Mouse (Mus musculus): Measurements from ENCODE around the gene Zfp819. TPM values are rescaled to one million over a fixed set of nuclear protein-coding genes. Genes with fewer than 3 reads are reported as not detected.

Zfp819 gene
- 0.08 TPM in 1 of 2 replicates, not detected in the other for polyA plus RNA-seq (2015; fragmentation: Nextera tagmentation; extraction: Ambion mirVana)

GRCm38 (mm10) chr7:43606896-43607742 lies at the start of gene Zfp819:
Gene Zfp819 (plus strand): TSS chr7:43607169.
- WGBS (ENCODE audit: insufficient replicate concordance): 13% methylated on average over 41 of the region's 41 CpGs
- peak; percentile 65; the same call in 1 of the 2 replicates for ATAC-seq (ENCODE audit: low read depth)

GRCm38 (mm10) chr7:43562006-43562633 lies 44.8 kb upstream of the Zfp819 start, which contains the start of gene Zfp658:
Gene Zfp658 (plus strand): TSS chr7:43562256.
- Histone ChIP-seq H3K36me3 (no peaks in the 10 kb centered on the region), H3K9ac (peak within 1 kb of the TSS; percentile 62), H3K4me1 (replicated peaks) (peaks cover 10% of the 10 kb centered on the region; the same call in 1 of the 2 replicates), H3K27ac (peak within 1 kb of the TSS; percentile 20; the same call in 1 of the 2 replicates), H3K4me3 (replicated peaks) (peak within 1 kb of the TSS; percentile 63), H3K4me2 (peak within 1 kb of the TSS; percentile 73), H3K9me3 (replicated peaks) (no peaks in the 10 kb centered on the region), H3K27me3 (no peaks in the 10 kb centered on the region)
- ATAC-seq (ENCODE audit: low read depth): peak; percentile 68
- 1% methylated on average over 27 of the region's 27 CpGs for WGBS (ENCODE audit: insufficient replicate concordance)
- DNase-seq: peak; percentile 32

More at GRCm38 (mm10) chr7:43606896-43607742, at the start of gene Zfp819:
- Histone ChIP-seq H3K27ac (no peak within 1 kb of the TSS), H3K27me3 (peaks cover 7% of the 10 kb centered on the region; the same call in 1 of the 2 replicates), H3K9ac (0 out of 2 replicates have a peak within 1 kb of the TSS, but pooled peaks have one; percentile 13), H3K36me3 (no peaks in the 10 kb centered on the region), H3K4me2 (peak within 1 kb of the TSS; percentile 58), H3K4me1 (replicated peaks) (0 out of 2 replicates have a peak, but pooled peaks cover 3% of the 10 kb centered on the region), H3K9me3 (replicated peaks) (no peaks in the 10 kb centered on the region), H3K4me3 (replicated peaks) (peak within 1 kb of the TSS; percentile 36)
- DNase-seq: peak; percentile 13

- Histone ChIP-seq H3K9ac (peak overlapping the region; percentile 62), H3K36me3 (0 out of 2 replicates have a peak, but pooled peaks cover under 1% of the 10 kb centered on the region), H3K27me3 (no peaks in the 10 kb centered on the region), H3K9me3 (replicated peaks) (no peaks in the 10 kb centered on the region), H3K4me2 (peak overlapping the region; percentile 73), H3K4me1 (replicated peaks) (peaks cover 10% of the 10 kb centered on the region; the same call in 1 of the 2 replicates), H3K4me3 (replicated peaks) (peak overlapping the region; percentile 63), H3K27ac (no peak overlapping the region)
- WGBS (ENCODE audit: insufficient replicate concordance): 2% methylated on average over 10 of the region's 10 CpGs
- no peak for ATAC-seq (ENCODE audit: low read depth)
- DNase-seq: no peak
Observed at GRCm38 (mm10) chr7:43562651-43563070, 44.3 kb upstream of the Zfp819 start.

GRCm38 (mm10) chr7:43563300-43563699 lies 43.7 kb upstream of the Zfp819 start:
- H3K4me3 ChIP-seq (replicated peaks): no peak overlapping the region; the same call in 1 of the 2 replicates
- no peak overlapping the region for H3K27ac ChIP-seq
- ATAC-seq (ENCODE audit: low read depth): no peak
- 35% methylated on average over 6 of the region's 6 CpGs for WGBS (ENCODE audit: insufficient replicate concordance)
- no peak overlapping the region for H3K9ac ChIP-seq
- no peak for DNase-seq
- 0 out of 2 replicates have a peak, but pooled peaks cover 2% of the 10 kb centered on the region for H3K36me3 ChIP-seq
- H3K4me1 ChIP-seq (replicated peaks): peaks cover 10% of the 10 kb centered on the region; the same call in 1 of the 2 replicates
- no peaks in the 10 kb centered on the region for H3K27me3 ChIP-seq
- H3K9me3 ChIP-seq (replicated peaks): no peaks in the 10 kb centered on the region
- H3K4me2 ChIP-seq: peak overlapping the region; percentile 73

GRCm38 (mm10) chr7:43571216-43571615 lies 35.8 kb upstream of the Zfp819 start:
- Histone ChIP-seq H3K4me3 (replicated peaks) (no peak overlapping the region), H3K9me3 (replicated peaks) (no peaks in the 10 kb centered on the region), H3K9ac (no peak overlapping the region), H3K36me3 (peaks cover 14% of the 10 kb centered on the region; the same call in 1 of the 2 replicates), H3K4me1 (replicated peaks) (no peaks in the 10 kb centered on the region), H3K27ac (no peak overlapping the region), H3K4me2 (no peak overlapping the region), H3K27me3 (no peaks in the 10 kb centered on the region)
- DNase-seq (no peak), ATAC-seq (ENCODE audit: low read depth) (no peak)
- 62% methylated on average over 2 of the region's 2 CpGs for whole genome bisulfite sequencing (ENCODE audit: insufficient replicate concordance)

- ATAC-seq (ENCODE audit: low read depth): peak; percentile 95
- peaks cover 6% of the 10 kb centered on the region for H3K36me3 ChIP-seq
- peak within 1 kb of the TSS; percentile 60 for H3K27ac ChIP-seq
- peaks cover 16% of the 10 kb centered on the region for H3K4me1 ChIP-seq (replicated peaks)
- H3K4me2 ChIP-seq: peak within 1 kb of the TSS; percentile 83
- no peaks in the 10 kb centered on the region for H3K9me3 ChIP-seq (replicated peaks)
- under 1% methylated on average over 37 of the region's 37 CpGs for WGBS (ENCODE audit: insufficient replicate concordance)
- peak within 1 kb of the TSS; percentile 71 for H3K9ac ChIP-seq
- no peaks in the 10 kb centered on the region for H3K27me3 ChIP-seq
- peak within 1 kb of the TSS; percentile 75 for H3K4me3 ChIP-seq (replicated peaks)
- peak; percentile 79 for DNase-seq
Observed at GRCm38 (mm10) chr7:43579440-43580171, 27.4 kb upstream of the Zfp819 start, which contains the start of gene Zfp719. Gene Zfp719 (plus strand): TSS chr7:43579610.

GRCm38 (mm10) chr7:43580526-43580925 lies 26.4 kb upstream of the Zfp819 start:
- Histone ChIP-seq H3K4me2 (peak overlapping the region; percentile 83), H3K36me3 (peaks cover 15% of the 10 kb centered on the region), H3K9ac (peak overlapping the region; percentile 71; the same call in 1 of the 2 replicates), H3K4me1 (replicated peaks) (peaks cover 16% of the 10 kb centered on the region), H3K27me3 (no peaks in the 10 kb centered on the region), H3K4me3 (replicated peaks) (peak overlapping the region; percentile 75), H3K27ac (no peak overlapping the region), H3K9me3 (replicated peaks) (no peaks in the 10 kb centered on the region)
- no peak for DNase-seq
- whole genome bisulfite sequencing (ENCODE audit: insufficient replicate concordance): 70% methylated on average over 5 of the region's 5 CpGs
- no peak for ATAC-seq (ENCODE audit: low read depth)

GRCm38 (mm10) chr7:43584790-43585189 lies 22.2 kb upstream of the Zfp819 start:
- Histone ChIP-seq H3K4me3 (replicated peaks) (no peak overlapping the region), H3K4me1 (replicated peaks) (peaks cover 16% of the 10 kb centered on the region), H3K9me3 (replicated peaks) (no peaks in the 10 kb centered on the region), H3K27me3 (no peaks in the 10 kb centered on the region), H3K36me3 (peaks cover 55% of the 10 kb centered on the region), H3K9ac (no peak overlapping the region), H3K4me2 (no peak overlapping the region), H3K27ac (no peak overlapping the region)
- WGBS (ENCODE audit: insufficient replicate concordance): 74% methylated on average over 5 of the region's 5 CpGs
- DNase-seq (no peak), ATAC-seq (ENCODE audit: low read depth) (no peak)

- no peaks in the 10 kb centered on the region for H3K36me3 ChIP-seq
- no peaks in the 10 kb centered on the region; the same call in 1 of the 2 replicates for H3K27me3 ChIP-seq
- ATAC-seq (ENCODE audit: low read depth): no peak
- DNase-seq: no peak
- H3K27ac ChIP-seq: no peak overlapping the region
- H3K9ac ChIP-seq: no peak overlapping the region
- H3K4me2 ChIP-seq: no peak overlapping the region
- no peak overlapping the region for H3K4me3 ChIP-seq (replicated peaks)
- H3K9me3 ChIP-seq (replicated peaks): no peaks in the 10 kb centered on the region
- WGBS (ENCODE audit: insufficient replicate concordance): 27% methylated on average over 5 of the region's 5 CpGs
- no peaks in the 10 kb centered on the region for H3K4me1 ChIP-seq (replicated peaks)
Observed at GRCm38 (mm10) chr7:43601884-43602283, 5.1 kb upstream of the Zfp819 start.

GRCm38 (mm10) chr7:43607743-43608287 lies 846 bp downstream of the Zfp819 start:
- Histone ChIP-seq H3K4me3 (replicated peaks) (no peak overlapping the region), H3K27me3 (peaks cover 7% of the 10 kb centered on the region; the same call in 1 of the 2 replicates), H3K4me2 (peak overlapping the region; percentile 58), H3K27ac (no peak overlapping the region), H3K9ac (no peak overlapping the region), H3K36me3 (no peaks in the 10 kb centered on the region), H3K9me3 (replicated peaks) (no peaks in the 10 kb centered on the region), H3K4me1 (replicated peaks) (0 out of 2 replicates have a peak, but pooled peaks cover 3% of the 10 kb centered on the region)
- no peak for ATAC-seq (ENCODE audit: low read depth)
- WGBS (ENCODE audit: insufficient replicate concordance): 35% methylated on average over 5 of the region's 5 CpGs
- no peak for DNase-seq

All from liver, embryonic 13.5 days (tissue).